Mouse (Mus musculus) forebrain, embryonic 16.5 days (tissue): ENCODE measurements around the gene Angptl8. TPM values are rescaled to one million over a fixed set of nuclear protein-coding genes. Genes with fewer than 3 reads are reported as not detected.
"Not testable (repeated sequence)": the region's sequence is repeated elsewhere in the genome, so short reads cannot be mapped to it uniquely, and the experiment has no call there.

Source experiments
- ATAC-seq: fragments of 200-750 bp; cut with Nextera tagmentation; 2 replicates; pipeline ENCODE4 v1.8.0; 2017; ENCODE audit warnings: mild to moderate bottlenecking, moderate library complexity
- H3K27ac ChIP-seq: fragments of 300-500 bp; sonication (generic); 2 replicates; pipeline ENCODE4 v1.5.1; 2014; ENCODE audit warnings: low read length, control low read depth
- H3K27me3 ChIP-seq: fragments of 300-500 bp; sonication (generic); replicated peaks from 2 replicates; pipeline ENCODE4 v1.6.1; 2014; ENCODE audit warnings: low read length; ENCODE audit not compliant: control insufficient read depth, insufficient read depth
- H3K36me3 ChIP-seq: fragments of 300-500 bp; sonication (generic); 2 replicates; pipeline ENCODE4 v1.6.1; 2014; ENCODE audit not compliant: control insufficient read depth, insufficient read depth
- H3K4me1 ChIP-seq: fragments of 300-500 bp; sonication (generic); replicated peaks from 2 replicates; pipeline ENCODE4 v1.6.1; 2014; ENCODE audit warnings: low read length; ENCODE audit not compliant: control insufficient read depth, insufficient read depth
- H3K4me2 ChIP-seq: fragments of 300-500 bp; sonication (generic); 2 replicates; pipeline ENCODE4 v1.6.1; 2014; ENCODE audit warnings: mild to moderate bottlenecking, low read length, control low read depth
- H3K4me3 ChIP-seq: fragments of 300-500 bp; sonication (generic); replicated peaks from 2 replicates; pipeline ENCODE4 v1.5.1; 2014; ENCODE audit warnings: mild to moderate bottlenecking, low read length, control low read depth
- H3K9ac ChIP-seq: fragments of 300-500 bp; sonication (generic); replicated peaks from 2 replicates; pipeline ENCODE4 v1.6.1; 2014; ENCODE audit warnings: low read depth, low read length, control low read depth
- H3K9me3 ChIP-seq: fragments of 300-500 bp; sonication (generic); 2 replicates; pipeline ENCODE4 v1.6.1; 2016; ENCODE audit warnings: low read length; ENCODE audit not compliant: control insufficient read depth
- WGBS: fragments of 180-500 bp; shearing (Covaris S2); extraction: QIAGEN DNeasy Blood & Tissue Kit; methylation state at CpG from one replicate; pipeline ENCODE4 v1.1.7; 2014; 5-methylcytosine and 5-hydroxymethylcytosine counted together
- polyA plus RNA-seq: library from polyadenylated mRNA; unstranded; fragments of >200 nt; fragmentation: Nextera tagmentation; extraction: Ambion mirVana; gene quantifications from 2 replicates; pipeline ENCODE4 v1.2.1, GENCODE M21; 2015

Angptl8 gene
- polyA plus RNA-seq: 0.51 TPM in 1 of 2 replicates, not detected in the other

DNA sequence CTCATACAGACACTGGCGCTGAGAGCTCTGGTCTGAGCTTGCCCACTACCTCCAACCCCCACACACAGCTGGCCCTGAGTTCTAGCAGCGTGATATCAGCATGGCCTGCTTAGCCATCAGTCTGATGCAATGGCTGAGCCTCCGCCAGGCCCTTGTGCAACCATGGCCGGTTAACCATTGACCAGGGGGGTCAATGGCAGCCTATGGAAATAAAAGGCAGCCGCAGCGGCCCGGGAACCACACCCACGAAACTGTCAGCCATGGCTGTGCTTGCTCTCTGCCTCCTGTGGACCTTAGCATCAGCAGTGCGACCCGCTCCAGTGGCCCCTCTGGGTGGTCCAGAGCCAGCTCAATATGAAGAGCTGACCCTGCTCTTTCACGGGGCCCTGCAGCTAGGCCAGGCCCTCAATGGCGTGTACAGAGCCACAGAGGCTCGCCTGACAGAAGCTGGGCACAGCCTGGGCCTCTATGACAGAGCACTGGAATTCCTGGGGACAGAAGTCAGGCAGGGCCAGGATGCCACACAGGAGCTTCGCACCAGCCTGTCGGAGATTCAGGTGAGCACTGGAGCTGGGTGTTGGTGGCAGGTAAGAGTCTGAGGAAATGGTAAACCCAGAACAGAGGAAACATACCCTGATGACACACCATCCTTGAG lies at the start of gene Angptl8:
TSS of gene Angptl8 (plus strand) at position 253 of the 655 bp plus-strand sequence.
- Histone ChIP-seq H3K36me3 (no peaks in the 10 kb centered on the region), H3K27me3 (no peaks in the 10 kb centered on the region), H3K9ac (no peak within 1 kb of the TSS), H3K9me3 (no peaks in the 10 kb centered on the region), H3K4me1 (no peaks in the 10 kb centered on the region), H3K27ac (no peak within 1 kb of the TSS), H3K4me3 (no peak within 1 kb of the TSS), H3K4me2 (no peak within 1 kb of the TSS)
- WGBS: 90% methylated on average over 15 of the region's 15 CpGs
- ATAC-seq: no peak

DNA sequence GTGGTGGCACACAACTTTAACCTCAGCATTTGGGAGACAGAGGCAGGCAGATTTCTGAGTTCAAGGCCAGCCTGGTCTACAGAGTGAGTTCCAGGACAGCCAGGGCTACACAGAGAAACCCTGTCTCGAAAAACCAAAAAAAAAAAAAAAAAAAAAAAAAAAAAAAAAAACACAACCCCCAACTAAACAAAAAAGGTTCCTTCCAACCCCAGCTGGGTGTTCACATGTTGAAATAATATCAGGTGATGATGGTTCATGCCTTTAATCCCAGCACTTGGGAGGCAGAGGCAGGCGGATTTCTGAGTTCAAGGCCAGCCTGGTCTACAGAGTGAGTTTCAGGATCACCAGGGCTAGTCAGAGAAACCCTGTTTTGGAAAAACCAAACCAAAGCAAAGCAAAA lies 49.0 kb upstream of the Angptl8 start:
- not testable (repeated sequence) for H3K9me3 ChIP-seq, H3K4me1 ChIP-seq, ATAC-seq, H3K9ac ChIP-seq, H3K27ac ChIP-seq, H3K36me3 ChIP-seq, H3K27me3 ChIP-seq, H3K4me3 ChIP-seq, H3K4me2 ChIP-seq
- WGBS: 79% methylated on average over 1 of the region's 2 CpGs

- Histone ChIP-seq H3K4me1 (no peaks in the 10 kb centered on the region), H3K9me3 (no peaks in the 10 kb centered on the region), H3K27me3 (no peaks in the 10 kb centered on the region), H3K36me3 (no peaks in the 10 kb centered on the region), H3K9ac (no peak overlapping the region), H3K4me3 (no peak overlapping the region), H3K4me2 (no peak overlapping the region), H3K27ac (no peak overlapping the region)
- ATAC-seq: peak; percentile 59; the same call in 1 of the 2 replicates
- WGBS: 2% methylated on average over 6 of the region's 6 CpGs
Measured at GRCm38 (mm10) chr9:21786906-21787305, 48.4 kb upstream of the Angptl8 start.

- H3K4me3 ChIP-seq: no peak overlapping the region
- 82% methylated on average over 5 of the region's 5 CpGs for WGBS
- no peaks in the 10 kb centered on the region for H3K36me3 ChIP-seq
- H3K27me3 ChIP-seq: no peaks in the 10 kb centered on the region
- no peak for ATAC-seq
- no peak overlapping the region for H3K9ac ChIP-seq
- H3K4me1 ChIP-seq: peaks cover 3% of the 10 kb centered on the region
- no peak overlapping the region for H3K4me2 ChIP-seq
- no peaks in the 10 kb centered on the region for H3K9me3 ChIP-seq
- H3K27ac ChIP-seq: no peak overlapping the region
Measured at GRCm38 (mm10) chr9:21787654-21788053, 47.7 kb upstream of the Angptl8 start.

DNA sequence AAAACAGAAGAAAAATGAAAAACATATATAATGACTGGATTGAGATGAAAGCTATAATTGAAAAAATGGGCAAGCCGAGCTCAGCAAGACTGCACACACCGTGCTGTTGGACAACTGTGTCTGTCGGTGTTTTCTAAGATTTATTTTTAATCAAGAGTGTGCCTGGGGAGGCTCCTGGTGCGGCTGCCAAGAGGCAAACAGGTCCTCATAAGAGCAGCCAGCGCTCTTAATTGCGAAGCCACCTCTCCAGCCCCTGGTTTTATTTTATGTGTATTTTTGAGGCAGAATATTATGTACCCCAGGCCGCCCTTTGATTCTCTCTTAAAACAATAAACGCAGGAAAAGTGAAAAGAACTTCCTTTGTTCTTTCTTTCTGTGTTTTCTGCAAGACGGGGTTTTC lies 47.1 kb upstream of the Angptl8 start:
- ATAC-seq: no peak
- Histone ChIP-seq H3K27ac (no peak overlapping the region), H3K4me2 (no peak overlapping the region), H3K36me3 (no peaks in the 10 kb centered on the region), H3K4me3 (no peak overlapping the region), H3K4me1 (peaks cover 7% of the 10 kb centered on the region), H3K9me3 (no peaks in the 10 kb centered on the region), H3K27me3 (no peaks in the 10 kb centered on the region), H3K9ac (no peak overlapping the region)
- WGBS: 78% methylated on average over 9 of the region's 9 CpGs

DNA sequence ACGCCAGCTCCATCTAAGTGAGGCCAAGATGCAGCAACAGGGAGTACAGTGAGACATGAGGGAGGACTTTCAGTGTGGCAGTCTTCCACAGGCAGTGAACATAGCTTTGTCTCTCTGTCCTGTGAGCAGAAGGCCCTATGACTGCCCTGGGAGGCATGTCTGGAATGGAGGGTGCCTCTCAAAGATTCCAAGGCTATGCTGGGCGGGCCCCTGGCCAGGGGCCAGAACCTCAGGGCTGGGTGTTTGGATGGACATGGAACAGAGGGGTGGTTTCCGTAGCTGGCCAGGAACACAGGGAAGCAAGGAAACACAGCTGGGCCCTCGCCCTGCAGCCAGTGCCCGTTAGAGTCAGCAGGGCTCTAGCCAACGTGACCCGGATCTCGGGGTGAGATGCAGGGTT lies 43.4 kb upstream of the Angptl8 start:
- Histone ChIP-seq H3K4me3 (no peak overlapping the region), H3K27me3 (no peaks in the 10 kb centered on the region), H3K9me3 (no peaks in the 10 kb centered on the region), H3K36me3 (no peaks in the 10 kb centered on the region), H3K4me1 (peaks cover 7% of the 10 kb centered on the region), H3K27ac (no peak overlapping the region), H3K4me2 (no peak overlapping the region), H3K9ac (no peak overlapping the region)
- WGBS: 84% methylated on average over 8 of the region's 8 CpGs
- ATAC-seq: no peak

- no peaks in the 10 kb centered on the region for H3K9me3 ChIP-seq
- H3K4me3 ChIP-seq: no peak overlapping the region
- H3K27ac ChIP-seq: no peak overlapping the region
- WGBS: 25% methylated on average over 8 of the region's 8 CpGs
- H3K9ac ChIP-seq: no peak overlapping the region
- H3K36me3 ChIP-seq: no peaks in the 10 kb centered on the region
- H3K4me2 ChIP-seq: no peak overlapping the region
- ATAC-seq: peak; percentile 88
- peaks cover 8% of the 10 kb centered on the region for H3K4me1 ChIP-seq
- H3K27me3 ChIP-seq: no peaks in the 10 kb centered on the region
Measured at GRCm38 (mm10) chr9:21792644-21793043, 42.7 kb upstream of the Angptl8 start.

DNA sequence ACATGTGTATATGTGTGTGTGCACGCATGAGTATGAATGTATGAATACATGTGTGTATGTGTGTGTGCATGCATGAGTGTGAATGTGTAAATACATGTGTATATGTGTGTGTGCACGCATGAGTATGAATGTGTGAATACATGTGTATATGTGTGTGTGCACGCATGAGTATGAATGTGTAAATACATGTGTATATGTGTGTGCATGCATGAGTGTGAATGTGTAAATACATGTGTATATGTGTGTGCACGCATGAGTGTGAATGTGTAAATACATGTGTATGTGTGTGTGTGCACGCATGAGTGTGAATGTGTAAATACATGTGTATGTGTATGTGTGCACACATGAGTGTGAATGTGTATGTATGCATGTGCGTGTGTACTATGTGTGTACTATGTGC lies 41.8 kb upstream of the Angptl8 start:
- not testable (repeated sequence) for H3K4me3 ChIP-seq, H3K9me3 ChIP-seq, ATAC-seq, H3K9ac ChIP-seq, H3K4me2 ChIP-seq, H3K27ac ChIP-seq, H3K36me3 ChIP-seq, H3K27me3 ChIP-seq
- H3K4me1 ChIP-seq: peaks cover 17% of the 10 kb centered on the region
- 97% methylated on average over 6 of the region's 6 CpGs for WGBS

DNA sequence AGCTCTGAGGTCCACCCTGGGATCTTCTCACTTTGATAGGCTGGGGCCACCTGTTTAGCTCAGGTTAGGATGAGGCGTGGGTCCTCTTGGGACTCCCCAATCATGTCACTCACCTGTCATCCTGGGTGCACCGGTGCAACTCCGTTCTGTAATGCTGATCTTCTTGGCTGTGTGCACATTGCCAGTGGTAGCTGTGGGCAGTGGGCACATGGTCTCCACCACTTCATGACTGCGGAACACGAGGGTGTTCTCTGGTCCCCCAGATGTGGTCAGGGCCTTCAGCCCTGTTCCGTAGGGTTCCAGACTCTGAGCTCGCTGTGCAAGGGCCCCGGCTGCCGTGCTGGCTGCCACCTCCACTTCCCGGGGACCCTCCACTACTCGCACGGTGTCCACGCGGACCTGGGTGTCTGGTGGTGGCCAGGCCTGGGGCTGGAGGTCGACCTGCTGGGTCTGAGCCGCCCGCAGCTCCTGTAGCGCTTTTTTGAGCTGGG lies 40.9 kb upstream of the Angptl8 start:
- no peak overlapping the region for H3K27ac ChIP-seq
- H3K27me3 ChIP-seq: no peaks in the 10 kb centered on the region
- no peaks in the 10 kb centered on the region for H3K36me3 ChIP-seq
- no peaks in the 10 kb centered on the region for H3K9me3 ChIP-seq
- no peak overlapping the region for H3K4me2 ChIP-seq
- no peak overlapping the region for H3K9ac ChIP-seq
- WGBS: 96% methylated on average over 18 of the region's 18 CpGs
- peaks cover 21% of the 10 kb centered on the region for H3K4me1 ChIP-seq
- no peak overlapping the region for H3K4me3 ChIP-seq
- no peak for ATAC-seq

DNA sequence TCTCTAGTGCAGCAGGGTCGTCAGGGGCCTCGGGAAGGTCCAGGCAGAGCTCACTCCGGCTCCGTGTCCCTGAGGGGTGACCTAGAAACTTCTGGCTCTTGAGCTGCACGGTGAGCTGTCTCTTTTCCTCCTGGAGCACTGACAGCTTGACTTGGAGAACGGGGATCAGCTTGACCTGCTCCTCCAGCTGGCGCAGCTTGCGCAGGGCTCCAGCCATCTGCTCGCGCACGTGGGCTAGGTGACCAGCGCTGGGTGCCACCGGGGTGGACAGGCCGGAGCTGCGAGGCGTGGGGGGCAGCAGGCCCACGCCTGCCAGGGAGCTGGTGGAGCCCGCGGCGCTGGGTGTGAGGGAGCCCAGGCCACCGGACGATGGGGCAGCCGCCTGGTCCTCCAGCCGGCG lies 40.4 kb upstream of the Angptl8 start:
- H3K9me3 ChIP-seq: no peaks in the 10 kb centered on the region
- peaks cover 21% of the 10 kb centered on the region for H3K4me1 ChIP-seq
- H3K36me3 ChIP-seq: no peaks in the 10 kb centered on the region
- no peaks in the 10 kb centered on the region for H3K27me3 ChIP-seq
- H3K27ac ChIP-seq: no peak overlapping the region
- ATAC-seq: no peak
- H3K9ac ChIP-seq: no peak overlapping the region
- H3K4me2 ChIP-seq: no peak overlapping the region
- WGBS: 93% methylated on average over 25 of the region's 25 CpGs
- H3K4me3 ChIP-seq: no peak overlapping the region
